Mouse (Mus musculus): Measurements from ENCODE around the gene Gtf3c4. TPM values are rescaled to one million over a fixed set of nuclear protein-coding genes. Genes with fewer than 3 reads are reported as not detected.

Gene Gtf3c4
- polyA plus RNA-seq, 1 experiment from 2014 or later = 14.4 TPM

DNA sequence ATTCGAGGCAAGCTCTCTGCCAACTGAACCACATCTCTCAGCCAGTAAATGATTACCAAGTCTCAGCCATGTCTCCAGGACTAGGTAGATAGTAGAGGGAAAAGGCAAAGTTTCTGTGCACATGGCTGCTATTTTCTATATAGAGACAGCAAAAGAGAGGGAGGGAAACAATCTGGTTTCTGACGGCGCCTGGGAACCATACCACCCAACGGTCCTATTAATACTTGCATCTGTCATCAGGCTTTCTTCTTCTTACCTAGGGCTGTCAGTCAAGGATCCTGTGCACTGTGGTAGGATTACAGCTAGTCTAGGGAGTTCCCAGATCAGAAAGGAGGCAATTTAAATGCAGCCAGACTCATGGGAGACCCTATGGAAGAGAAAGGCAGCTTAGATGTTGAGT is 21.3 kb downstream of the Gtf3c4 start:
- no peak for ATAC-seq
- Histone ChIP-seq H3K36me3 (ENCODE audit: control insufficient read depth, insufficient read depth, low read length) (no peaks in the 10 kb centered on the region), H3K4me2 (ENCODE audit: low read length) (no peak overlapping the region), H3K9me3 (ENCODE audit: control insufficient read depth, low read length) (no peaks in the 10 kb centered on the region), H3K4me3 (ENCODE audit: low read length) (no peak overlapping the region), H3K27ac (ENCODE audit: low read depth, low read length) (no peak overlapping the region), H3K4me1 (ENCODE audit: control insufficient read depth, insufficient read depth, low read depth, low read length) (no peaks in the 10 kb centered on the region), H3K27me3 (replicated peaks; ENCODE audit: control insufficient read depth, insufficient read depth, low read length) (no peaks in the 10 kb centered on the region), H3K9ac (ENCODE audit: low read depth, low read length) (no peak overlapping the region)
- WGBS = 77% methylated on average over 4 of the region's 4 CpGs

DNA sequence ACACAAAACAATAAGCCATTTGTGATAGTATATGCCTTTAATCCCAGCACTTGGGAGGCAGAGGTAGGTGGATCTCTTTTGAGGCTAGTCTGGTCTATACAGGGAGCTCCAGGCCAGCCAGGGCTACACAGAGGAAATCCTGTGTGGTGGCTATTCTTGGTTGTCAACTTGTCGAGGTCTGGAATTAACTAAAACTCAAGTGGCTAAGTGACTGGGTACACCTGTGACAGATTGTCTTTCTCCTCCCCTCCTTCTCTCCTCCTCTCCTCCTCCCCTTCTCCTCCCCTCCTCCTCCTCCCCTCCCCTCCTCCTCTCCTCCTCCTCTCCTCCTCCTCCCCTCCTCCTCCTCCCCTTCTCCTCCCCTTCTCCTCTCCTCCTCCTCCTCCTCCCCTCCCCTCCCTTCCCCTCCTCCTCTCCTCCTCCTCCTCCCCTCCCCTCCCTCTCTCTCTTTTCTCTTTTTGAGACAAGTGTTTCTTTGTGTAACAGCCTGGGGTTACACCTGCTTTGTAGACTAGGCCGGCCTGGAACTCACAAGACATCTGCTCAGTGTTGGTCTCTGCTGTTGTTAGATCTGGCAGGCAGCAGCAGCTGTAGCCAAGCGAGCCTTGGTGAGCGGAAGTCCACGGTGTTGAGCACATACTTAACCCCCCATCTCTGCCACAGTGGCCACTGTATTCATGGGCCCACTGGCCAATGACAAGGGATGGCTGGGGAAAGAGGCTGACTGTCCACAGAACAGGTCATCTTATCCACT is 29.7 kb downstream of the Gtf3c4 start:
- Histone ChIP-seq H3K4me3 (ENCODE audit: low read length) (no peak overlapping the region), H3K9ac (ENCODE audit: low read depth, low read length) (no peak overlapping the region), H3K36me3 (ENCODE audit: control insufficient read depth, insufficient read depth, low read length) (no peaks in the 10 kb centered on the region), H3K27me3 (replicated peaks; ENCODE audit: control insufficient read depth, insufficient read depth, low read length) (no peaks in the 10 kb centered on the region), H3K4me1 (ENCODE audit: control insufficient read depth, insufficient read depth, low read depth, low read length) (no peaks in the 10 kb centered on the region), H3K9me3 (ENCODE audit: control insufficient read depth, low read length) (no peaks in the 10 kb centered on the region), H3K27ac (ENCODE audit: low read depth, low read length) (no peak overlapping the region), H3K4me2 (ENCODE audit: low read length) (no peak overlapping the region)
- no peak for ATAC-seq
- 45% methylated on average over 5 of the region's 5 CpGs for WGBS

DNA sequence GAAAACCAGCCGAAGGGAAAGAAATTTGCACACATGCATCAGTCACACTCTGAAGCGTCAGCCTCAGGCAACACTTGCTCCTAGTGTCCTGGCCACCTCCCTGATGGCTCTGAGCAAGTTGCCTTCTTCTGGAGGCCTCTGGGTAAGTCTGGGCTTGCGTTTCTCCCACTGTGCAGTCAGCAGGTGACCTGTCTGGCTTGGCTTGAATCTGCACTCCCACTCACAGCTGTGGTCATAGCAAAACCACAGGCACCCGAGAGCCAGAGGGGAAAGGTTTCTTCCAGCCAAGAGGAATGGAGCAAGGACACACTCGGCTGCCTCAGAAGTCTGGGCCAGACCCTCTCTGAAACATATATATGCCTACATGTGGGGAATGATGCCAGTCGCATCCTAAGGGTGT is 31.3 kb downstream of the Gtf3c4 start:
- H3K4me3 ChIP-seq (ENCODE audit: low read length) = no peak overlapping the region
- H3K9me3 ChIP-seq (ENCODE audit: control insufficient read depth, low read length) = no peaks in the 10 kb centered on the region
- no peaks in the 10 kb centered on the region for H3K36me3 ChIP-seq (ENCODE audit: control insufficient read depth, insufficient read depth, low read length)
- WGBS = 83% methylated on average over 6 of the region's 6 CpGs
- no peaks in the 10 kb centered on the region for H3K27me3 ChIP-seq (replicated peaks; ENCODE audit: control insufficient read depth, insufficient read depth, low read length)
- no peaks in the 10 kb centered on the region for H3K4me1 ChIP-seq (ENCODE audit: control insufficient read depth, insufficient read depth, low read depth, low read length)
- ATAC-seq = no peak
- no peak overlapping the region for H3K9ac ChIP-seq (ENCODE audit: low read depth, low read length)
- H3K27ac ChIP-seq (ENCODE audit: low read depth, low read length) = no peak overlapping the region
- no peak overlapping the region for H3K4me2 ChIP-seq (ENCODE audit: low read length)

GRCm38 (mm10) chr2:28803406-28803805 is 36.8 kb downstream of the Gtf3c4 start:
- no peak for ATAC-seq
- WGBS = 73% methylated on average over 7 of the region's 7 CpGs
- H3K4me2 ChIP-seq (ENCODE audit: low read length) = no peak overlapping the region
- H3K4me3 ChIP-seq (ENCODE audit: low read length) = no peak overlapping the region
- no peaks in the 10 kb centered on the region for H3K4me1 ChIP-seq (ENCODE audit: control insufficient read depth, insufficient read depth, low read depth, low read length)
- no peak overlapping the region for H3K9ac ChIP-seq (ENCODE audit: low read depth, low read length)
- H3K27me3 ChIP-seq (replicated peaks; ENCODE audit: control insufficient read depth, insufficient read depth, low read length) = no peaks in the 10 kb centered on the region
- H3K9me3 ChIP-seq (ENCODE audit: control insufficient read depth, low read length) = no peaks in the 10 kb centered on the region
- H3K27ac ChIP-seq (ENCODE audit: low read depth, low read length) = no peak overlapping the region
- H3K36me3 ChIP-seq (ENCODE audit: control insufficient read depth, insufficient read depth, low read length) = no peaks in the 10 kb centered on the region

DNA sequence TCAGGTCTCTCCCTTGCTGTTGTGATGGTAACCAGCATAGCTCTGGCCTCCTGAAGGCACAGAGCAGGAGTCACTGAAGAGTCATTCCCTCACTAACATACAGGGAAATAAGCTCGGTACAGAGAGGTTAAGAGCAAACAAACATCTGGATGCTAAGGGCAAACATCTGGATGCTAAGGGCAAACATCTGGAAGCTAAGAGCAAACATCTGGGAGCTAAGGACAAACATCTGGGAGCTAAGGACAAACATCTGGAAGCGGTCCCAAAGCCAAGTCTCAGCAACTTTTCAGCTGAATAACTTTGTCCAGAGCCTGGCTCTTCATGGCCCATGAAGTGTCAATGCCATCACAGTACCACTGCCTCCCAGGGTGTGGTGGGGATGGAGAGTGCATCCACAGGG is 40.6 kb downstream of the Gtf3c4 start:
- Histone ChIP-seq H3K27ac (ENCODE audit: low read depth, low read length) (no peak overlapping the region), H3K36me3 (ENCODE audit: control insufficient read depth, insufficient read depth, low read length) (no peaks in the 10 kb centered on the region), H3K9me3 (ENCODE audit: control insufficient read depth, low read length) (no peaks in the 10 kb centered on the region), H3K4me2 (ENCODE audit: low read length) (no peak overlapping the region), H3K9ac (ENCODE audit: low read depth, low read length) (no peak overlapping the region), H3K4me3 (ENCODE audit: low read length) (no peak overlapping the region), H3K27me3 (replicated peaks; ENCODE audit: control insufficient read depth, insufficient read depth, low read length) (no peaks in the 10 kb centered on the region), H3K4me1 (ENCODE audit: control insufficient read depth, insufficient read depth, low read depth, low read length) (peaks cover 8% of the 10 kb centered on the region)
- no peak for ATAC-seq
- 78% methylated on average over 2 of the region's 2 CpGs for WGBS

- Histone ChIP-seq H3K27ac (ENCODE audit: low read depth, low read length) (no peak overlapping the region), H3K27me3 (replicated peaks; ENCODE audit: control insufficient read depth, insufficient read depth, low read length) (no peaks in the 10 kb centered on the region), H3K4me1 (ENCODE audit: control insufficient read depth, insufficient read depth, low read depth, low read length) (peaks cover 8% of the 10 kb centered on the region), H3K4me3 (ENCODE audit: low read length) (no peak overlapping the region), H3K4me2 (ENCODE audit: low read length) (no peak overlapping the region), H3K36me3 (ENCODE audit: control insufficient read depth, insufficient read depth, low read length) (no peaks in the 10 kb centered on the region), H3K9me3 (ENCODE audit: control insufficient read depth, low read length) (no peaks in the 10 kb centered on the region), H3K9ac (ENCODE audit: low read depth, low read length) (no peak overlapping the region)
- WGBS = 24% methylated on average over 3 of the region's 3 CpGs
- no peak for ATAC-seq
Observed at GRCm38 (mm10) chr2:28798390-28798789, 41.8 kb downstream of the Gtf3c4 start.

GRCm38 (mm10) chr2:28797490-28798106 is 42.6 kb downstream of the Gtf3c4 start:
- H3K27ac ChIP-seq (ENCODE audit: low read depth, low read length) = no peak overlapping the region; the same call in 1 of the 2 replicates
- peak overlapping the region; percentile 22; the same call in 1 of the 2 replicates for H3K4me2 ChIP-seq (ENCODE audit: low read length)

DNA sequence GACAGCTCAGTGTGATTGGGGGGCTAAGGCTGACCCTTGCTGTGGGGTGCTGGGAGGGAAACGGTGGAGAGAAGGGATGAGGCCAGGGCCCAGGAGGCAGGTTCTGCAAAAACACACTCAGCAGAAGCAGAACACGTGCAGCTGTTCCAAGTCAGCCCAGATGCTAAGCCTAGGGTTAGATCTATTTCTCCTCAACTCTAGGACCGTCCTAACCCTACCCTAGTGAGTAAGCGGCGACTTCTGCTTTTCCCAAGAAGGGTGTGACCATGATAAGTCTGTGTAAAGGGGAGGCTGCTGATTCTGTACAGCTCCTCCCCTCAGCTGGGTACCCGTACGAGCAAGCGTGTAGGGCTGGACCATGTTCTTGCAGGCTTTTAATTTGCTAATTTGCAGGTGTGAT is 43.9 kb downstream of the Gtf3c4 start:
- no peak for ATAC-seq
- H3K4me1 ChIP-seq (ENCODE audit: control insufficient read depth, insufficient read depth, low read depth, low read length) = peaks cover 11% of the 10 kb centered on the region
- H3K27ac ChIP-seq (ENCODE audit: low read depth, low read length) = no peak overlapping the region
- 77% methylated on average over 8 of the region's 8 CpGs for WGBS
- no peaks in the 10 kb centered on the region for H3K36me3 ChIP-seq (ENCODE audit: control insufficient read depth, insufficient read depth, low read length)
- no peak overlapping the region for H3K4me3 ChIP-seq (ENCODE audit: low read length)
- no peaks in the 10 kb centered on the region for H3K27me3 ChIP-seq (replicated peaks; ENCODE audit: control insufficient read depth, insufficient read depth, low read length)
- no peak overlapping the region for H3K9ac ChIP-seq (ENCODE audit: low read depth, low read length)
- H3K9me3 ChIP-seq (ENCODE audit: control insufficient read depth, low read length) = no peaks in the 10 kb centered on the region
- no peak overlapping the region for H3K4me2 ChIP-seq (ENCODE audit: low read length)

More at GRCm38 (mm10) chr2:28797490-28798106, 42.6 kb downstream of the Gtf3c4 start:
- no peak overlapping the region for H3K4me3 ChIP-seq (ENCODE audit: low read length)
- 21% methylated on average over 18 of the region's 18 CpGs for WGBS
- no peak overlapping the region for H3K9ac ChIP-seq (ENCODE audit: low read depth, low read length)
- peaks cover 10% of the 10 kb centered on the region for H3K4me1 ChIP-seq (ENCODE audit: control insufficient read depth, insufficient read depth, low read depth, low read length)
- no peaks in the 10 kb centered on the region for H3K36me3 ChIP-seq (ENCODE audit: control insufficient read depth, insufficient read depth, low read length)
- H3K9me3 ChIP-seq (ENCODE audit: control insufficient read depth, low read length) = no peaks in the 10 kb centered on the region
- no peaks in the 10 kb centered on the region for H3K27me3 ChIP-seq (replicated peaks; ENCODE audit: control insufficient read depth, insufficient read depth, low read length)
- ATAC-seq = peak; percentile 62; the same call in 1 of the 2 replicates

- Histone ChIP-seq H3K4me2 (ENCODE audit: low read length) (no peak overlapping the region), H3K27ac (ENCODE audit: low read depth, low read length) (no peak overlapping the region), H3K9ac (ENCODE audit: low read depth, low read length) (no peak overlapping the region), H3K9me3 (ENCODE audit: control insufficient read depth, low read length) (no peaks in the 10 kb centered on the region), H3K4me3 (ENCODE audit: low read length) (no peak overlapping the region), H3K4me1 (ENCODE audit: control insufficient read depth, insufficient read depth, low read depth, low read length) (peaks cover 11% of the 10 kb centered on the region), H3K36me3 (ENCODE audit: control insufficient read depth, insufficient read depth, low read length) (no peaks in the 10 kb centered on the region), H3K27me3 (replicated peaks; ENCODE audit: control insufficient read depth, insufficient read depth, low read length) (no peaks in the 10 kb centered on the region)
- 77% methylated on average over 5 of the region's 5 CpGs for WGBS
- ATAC-seq = no peak
Observed at GRCm38 (mm10) chr2:28794623-28795022, 45.5 kb downstream of the Gtf3c4 start.

All from hindbrain, embryonic 16.5 days (tissue).